Mouse (Mus musculus): ENCODE results near the gene Epb41l3. TPM values are rescaled to one million over a fixed set of nuclear protein-coding genes. Genes with fewer than 3 reads are reported as not detected.

Gene Epb41l3
- polyA plus RNA-seq, 1 experiment: 247 TPM

GRCm38 (mm10) chr17:69195758-69196157 is 120.3 kb downstream of the Epb41l3 start:
- WGBS: 82% methylated on average over 6 of the region's 6 CpGs
- Histone ChIP-seq H3K4me1 (ENCODE audit: control insufficient read depth, insufficient read depth, low read length) (peaks cover 20% of the 10 kb centered on the region), H3K27ac (ENCODE audit: insufficient read depth, low read length) (no peak overlapping the region), H3K27me3 (ENCODE audit: control insufficient read depth, insufficient read depth, low read length) (no peaks in the 10 kb centered on the region), H3K4me3 (replicated peaks; ENCODE audit: insufficient read depth, low read depth, low read length) (no peak overlapping the region)
- TF ChIP-seq CTCF (IDR thresholded peaks at IDR 0.05; ENCODE audit: borderline replicate concordance, insufficient read depth, low read depth, low read length): no peak
- TF ChIP-seq POLR2A (IDR thresholded peaks at IDR 0.05; ENCODE audit: borderline replicate concordance, insufficient read depth, low read length): no peak
- no peak for DNase-seq

GRCm38 (mm10) chr17:69196656-69197055 is 121.2 kb downstream of the Epb41l3 start:
- 86% methylated on average over 10 of the region's 10 CpGs for WGBS
- no peak overlapping the region for H3K27ac ChIP-seq (ENCODE audit: insufficient read depth, low read length)
- no peak overlapping the region for H3K4me3 ChIP-seq (replicated peaks; ENCODE audit: insufficient read depth, low read depth, low read length)

GRCm38 (mm10) chr17:69198805-69199204 is 123.3 kb downstream of the Epb41l3 start:
- no peak for DNase-seq
- H3K4me1 ChIP-seq (ENCODE audit: control insufficient read depth, insufficient read depth, low read length): peaks cover 8% of the 10 kb centered on the region
- H3K27me3 ChIP-seq (ENCODE audit: control insufficient read depth, insufficient read depth, low read length): no peaks in the 10 kb centered on the region
- H3K27ac ChIP-seq (ENCODE audit: insufficient read depth, low read length): no peak overlapping the region
- 50% methylated on average over 1 of the region's 1 CpGs for WGBS
- no peak for TF ChIP-seq CTCF (IDR thresholded peaks at IDR 0.05; ENCODE audit: borderline replicate concordance, insufficient read depth, low read depth, low read length)
- no peak for TF ChIP-seq POLR2A (IDR thresholded peaks at IDR 0.05; ENCODE audit: borderline replicate concordance, insufficient read depth, low read length)
- no peak overlapping the region for H3K4me3 ChIP-seq (replicated peaks; ENCODE audit: insufficient read depth, low read depth, low read length)

More at GRCm38 (mm10) chr17:69196656-69197055, 121.2 kb downstream of the Epb41l3 start:
- H3K4me1 ChIP-seq (ENCODE audit: control insufficient read depth, insufficient read depth, low read length): peaks cover 20% of the 10 kb centered on the region
- H3K27me3 ChIP-seq (ENCODE audit: control insufficient read depth, insufficient read depth, low read length): no peaks in the 10 kb centered on the region
- TF ChIP-seq CTCF (IDR thresholded peaks at IDR 0.05; ENCODE audit: borderline replicate concordance, insufficient read depth, low read depth, low read length) (no peak), POLR2A (IDR thresholded peaks at IDR 0.05; ENCODE audit: borderline replicate concordance, insufficient read depth, low read length) (no peak)
- no peak for DNase-seq

GRCm38 (mm10) chr17:69199827-69200226 is 124.3 kb downstream of the Epb41l3 start:
- 76% methylated on average over 6 of the region's 6 CpGs for WGBS
- Histone ChIP-seq H3K27me3 (ENCODE audit: control insufficient read depth, insufficient read depth, low read length) (no peaks in the 10 kb centered on the region), H3K27ac (ENCODE audit: insufficient read depth, low read length) (no peak overlapping the region), H3K4me3 (replicated peaks; ENCODE audit: insufficient read depth, low read depth, low read length) (no peak overlapping the region), H3K4me1 (ENCODE audit: control insufficient read depth, insufficient read depth, low read length) (peaks cover 8% of the 10 kb centered on the region)
- no peak for DNase-seq
- TF ChIP-seq POLR2A (IDR thresholded peaks at IDR 0.05; ENCODE audit: borderline replicate concordance, insufficient read depth, low read length) (no peak), CTCF (IDR thresholded peaks at IDR 0.05; ENCODE audit: borderline replicate concordance, insufficient read depth, low read depth, low read length) (no peak)

- Histone ChIP-seq H3K27ac (ENCODE audit: insufficient read depth, low read length) (no peak overlapping the region), H3K4me1 (ENCODE audit: control insufficient read depth, insufficient read depth, low read length) (peaks cover 8% of the 10 kb centered on the region), H3K27me3 (ENCODE audit: control insufficient read depth, insufficient read depth, low read length) (no peaks in the 10 kb centered on the region), H3K4me3 (replicated peaks; ENCODE audit: insufficient read depth, low read depth, low read length) (no peak overlapping the region)
- 83% methylated on average over 8 of the region's 8 CpGs for WGBS
- DNase-seq: peak in 1 of 2 experiments; percentile 34
- TF ChIP-seq CTCF (IDR thresholded peaks at IDR 0.05; ENCODE audit: borderline replicate concordance, insufficient read depth, low read depth, low read length) (no peak), POLR2A (IDR thresholded peaks at IDR 0.05; ENCODE audit: borderline replicate concordance, insufficient read depth, low read length) (no peak)
Measured at GRCm38 (mm10) chr17:69200936-69201335, 125.5 kb downstream of the Epb41l3 start.

GRCm38 (mm10) chr17:69205282-69205999 is 130.0 kb downstream of the Epb41l3 start:
- no peaks in the 10 kb centered on the region for H3K27me3 ChIP-seq (ENCODE audit: control insufficient read depth, insufficient read depth, low read length)
- H3K4me3 ChIP-seq (replicated peaks; ENCODE audit: insufficient read depth, low read depth, low read length): no peak overlapping the region
- H3K27ac ChIP-seq (ENCODE audit: insufficient read depth, low read length): no peak overlapping the region
- WGBS: 93% methylated on average over 5 of the region's 5 CpGs
- no peak for DNase-seq
- TF ChIP-seq CTCF (IDR thresholded peaks at IDR 0.05; ENCODE audit: borderline replicate concordance, insufficient read depth, low read depth, low read length) (no peak), POLR2A (IDR thresholded peaks at IDR 0.05; ENCODE audit: borderline replicate concordance, insufficient read depth, low read length) (no peak)
- H3K4me1 ChIP-seq (ENCODE audit: control insufficient read depth, insufficient read depth, low read length): peaks cover 5% of the 10 kb centered on the region

- TF ChIP-seq CTCF (IDR thresholded peaks at IDR 0.05; ENCODE audit: borderline replicate concordance, insufficient read depth, low read depth, low read length): no peak
- Histone ChIP-seq H3K4me1 (ENCODE audit: control insufficient read depth, insufficient read depth, low read length) (peaks cover 5% of the 10 kb centered on the region), H3K27ac (ENCODE audit: insufficient read depth, low read length) (no peak overlapping the region), H3K27me3 (ENCODE audit: control insufficient read depth, insufficient read depth, low read length) (no peaks in the 10 kb centered on the region), H3K4me3 (replicated peaks; ENCODE audit: insufficient read depth, low read depth, low read length) (no peak overlapping the region)
- WGBS: 23% methylated on average over 15 of the region's 15 CpGs
- no peak for DNase-seq
Measured at GRCm38 (mm10) chr17:69207562-69208312, 132.3 kb downstream of the Epb41l3 start.

- TF ChIP-seq CTCF (IDR thresholded peaks at IDR 0.05; ENCODE audit: borderline replicate concordance, insufficient read depth, low read depth, low read length) (no peak), POLR2A (IDR thresholded peaks at IDR 0.05; ENCODE audit: borderline replicate concordance, insufficient read depth, low read length) (no peak)
- Histone ChIP-seq H3K4me3 (replicated peaks; ENCODE audit: insufficient read depth, low read depth, low read length) (no peak overlapping the region), H3K4me1 (ENCODE audit: control insufficient read depth, insufficient read depth, low read length) (peaks cover 5% of the 10 kb centered on the region), H3K27me3 (ENCODE audit: control insufficient read depth, insufficient read depth, low read length) (no peaks in the 10 kb centered on the region), H3K27ac (ENCODE audit: insufficient read depth, low read length) (no peak overlapping the region)
- DNase-seq: no peak
Measured at GRCm38 (mm10) chr17:69211065-69211464, 135.6 kb downstream of the Epb41l3 start.
